Mouse (Mus musculus): ENCODE measurements around the gene Myl4. TPM values are rescaled to one million over a fixed set of nuclear protein-coding genes. Genes with fewer than 3 reads are reported as not detected.

The Myl4 gene
- polyA plus RNA-seq, 1 experiment from 2014 or later = 3.2 TPM

GRCm38 (mm10) chr11:104544507-104544906, 6.0 kb upstream of the Myl4 start:
- DNase-seq (no peak), ATAC-seq (ENCODE audit: low FRiP score, low TSS enrichment) (no peak)
- no peak overlapping the region for H3K9ac ChIP-seq (replicated peaks; ENCODE audit: low read length)
- no peak overlapping the region for H3K27ac ChIP-seq (replicated peaks; ENCODE audit: low read depth, low read length)
- WGBS = 90% methylated on average over 2 of the region's 2 CpGs
- H3K4me1 ChIP-seq (ENCODE audit: control insufficient read depth, insufficient read depth, low read length) = peaks cover 18% of the 10 kb centered on the region; the same call in 1 of the 2 replicates
- H3K9me3 ChIP-seq (ENCODE audit: control insufficient read depth, low read length) = no peaks in the 10 kb centered on the region
- no peaks in the 10 kb centered on the region for H3K27me3 ChIP-seq (ENCODE audit: control insufficient read depth, insufficient read depth, low read length)
- no peak overlapping the region for H3K4me3 ChIP-seq (replicated peaks; ENCODE audit: low read depth, low read length)
- 0 out of 2 replicates have a peak, but pooled peaks cover 3% of the 10 kb centered on the region for H3K36me3 ChIP-seq (ENCODE audit: control insufficient read depth, insufficient read depth, low read length)
- no peak overlapping the region for H3K4me2 ChIP-seq (ENCODE audit: low read length)

GRCm38 (mm10) chr11:104547502-104547901, 3.0 kb upstream of the Myl4 start:
- 97% methylated on average over 3 of the region's 3 CpGs for WGBS

GRCm38 (mm10) chr11:104549438-104550405, 741 bp upstream of the Myl4 start:
- peak overlapping the region; percentile 86 for H3K27ac ChIP-seq (replicated peaks; ENCODE audit: low read depth, low read length)
- peak overlapping the region; percentile 100 for H3K9ac ChIP-seq (replicated peaks; ENCODE audit: low read length)
- WGBS = under 1% methylated on average over 53 of the region's 53 CpGs
- H3K4me2 ChIP-seq (ENCODE audit: low read length) = peak overlapping the region; percentile 72
- no peaks in the 10 kb centered on the region for H3K27me3 ChIP-seq (ENCODE audit: control insufficient read depth, insufficient read depth, low read length)
- H3K9me3 ChIP-seq (ENCODE audit: control insufficient read depth, low read length) = no peaks in the 10 kb centered on the region
- H3K4me3 ChIP-seq (replicated peaks; ENCODE audit: low read depth, low read length) = peak overlapping the region; percentile 95
- peaks cover 23% of the 10 kb centered on the region; the same call in 1 of the 2 replicates for H3K4me1 ChIP-seq (ENCODE audit: control insufficient read depth, insufficient read depth, low read length)
- H3K36me3 ChIP-seq (ENCODE audit: control insufficient read depth, insufficient read depth, low read length) = 0 out of 2 replicates have a peak, but pooled peaks cover 3% of the 10 kb centered on the region
- ATAC-seq (ENCODE audit: low FRiP score, low TSS enrichment) (peak; percentile 80), DNase-seq (peak; percentile 64)

More at GRCm38 (mm10) chr11:104547502-104547901, 3.0 kb upstream of the Myl4 start:
- H3K4me1 ChIP-seq (ENCODE audit: control insufficient read depth, insufficient read depth, low read length) = peaks cover 23% of the 10 kb centered on the region; the same call in 1 of the 2 replicates
- H3K4me2 ChIP-seq (ENCODE audit: low read length) = no peak overlapping the region
- no peak for ATAC-seq (ENCODE audit: low FRiP score, low TSS enrichment)
- no peak for DNase-seq
- no peak overlapping the region for H3K9ac ChIP-seq (replicated peaks; ENCODE audit: low read length)
- no peak overlapping the region for H3K4me3 ChIP-seq (replicated peaks; ENCODE audit: low read depth, low read length)
- no peak overlapping the region for H3K27ac ChIP-seq (replicated peaks; ENCODE audit: low read depth, low read length)
- no peaks in the 10 kb centered on the region for H3K9me3 ChIP-seq (ENCODE audit: control insufficient read depth, low read length)
- H3K27me3 ChIP-seq (ENCODE audit: control insufficient read depth, insufficient read depth, low read length) = no peaks in the 10 kb centered on the region
- H3K36me3 ChIP-seq (ENCODE audit: control insufficient read depth, insufficient read depth, low read length) = 0 out of 2 replicates have a peak, but pooled peaks cover 3% of the 10 kb centered on the region

- 91% methylated on average over 4 of the region's 4 CpGs for WGBS
- H3K4me2 ChIP-seq (ENCODE audit: low read length) = no peak overlapping the region
- no peak overlapping the region for H3K4me3 ChIP-seq (replicated peaks; ENCODE audit: low read depth, low read length)
- no peak for DNase-seq
- no peak overlapping the region for H3K9ac ChIP-seq (replicated peaks; ENCODE audit: low read length)
- H3K36me3 ChIP-seq (ENCODE audit: control insufficient read depth, insufficient read depth, low read length) = no peaks in the 10 kb centered on the region
- H3K27me3 ChIP-seq (ENCODE audit: control insufficient read depth, insufficient read depth, low read length) = no peaks in the 10 kb centered on the region
- no peaks in the 10 kb centered on the region for H3K9me3 ChIP-seq (ENCODE audit: control insufficient read depth, low read length)
- no peaks in the 10 kb centered on the region for H3K4me1 ChIP-seq (ENCODE audit: control insufficient read depth, insufficient read depth, low read length)
- no peak overlapping the region for H3K27ac ChIP-seq (replicated peaks; ENCODE audit: low read depth, low read length)
- no peak for ATAC-seq (ENCODE audit: low FRiP score, low TSS enrichment)
Observed at GRCm38 (mm10) chr11:104558065-104558464, 7.6 kb downstream of the Myl4 start.

- ATAC-seq (ENCODE audit: low FRiP score, low TSS enrichment) = no peak
- Histone ChIP-seq H3K27ac (replicated peaks; ENCODE audit: low read depth, low read length) (no peak overlapping the region), H3K9ac (replicated peaks; ENCODE audit: low read length) (no peak overlapping the region), H3K27me3 (ENCODE audit: control insufficient read depth, insufficient read depth, low read length) (no peaks in the 10 kb centered on the region), H3K4me2 (ENCODE audit: low read length) (no peak overlapping the region), H3K4me1 (ENCODE audit: control insufficient read depth, insufficient read depth, low read length) (no peaks in the 10 kb centered on the region), H3K36me3 (ENCODE audit: control insufficient read depth, insufficient read depth, low read length) (no peaks in the 10 kb centered on the region), H3K4me3 (replicated peaks; ENCODE audit: low read depth, low read length) (no peak overlapping the region), H3K9me3 (ENCODE audit: control insufficient read depth, low read length) (no peaks in the 10 kb centered on the region)
- WGBS = 49% methylated on average over 4 of the region's 4 CpGs
- DNase-seq = no peak
Observed at GRCm38 (mm10) chr11:104558651-104559403, 8.4 kb downstream of the Myl4 start.

GRCm38 (mm10) chr11:104560971-104561370, 10.5 kb downstream of the Myl4 start:
- no peak for ATAC-seq (ENCODE audit: low FRiP score, low TSS enrichment)
- no peaks in the 10 kb centered on the region for H3K4me1 ChIP-seq (ENCODE audit: control insufficient read depth, insufficient read depth, low read length)
- no peak overlapping the region for H3K9ac ChIP-seq (replicated peaks; ENCODE audit: low read length)
- WGBS = 57% methylated on average over 2 of the region's 2 CpGs
- H3K27me3 ChIP-seq (ENCODE audit: control insufficient read depth, insufficient read depth, low read length) = no peaks in the 10 kb centered on the region
- H3K4me3 ChIP-seq (replicated peaks; ENCODE audit: low read depth, low read length) = no peak overlapping the region
- H3K27ac ChIP-seq (replicated peaks; ENCODE audit: low read depth, low read length) = no peak overlapping the region
- no peaks in the 10 kb centered on the region for H3K36me3 ChIP-seq (ENCODE audit: control insufficient read depth, insufficient read depth, low read length)
- DNase-seq = no peak
- no peaks in the 10 kb centered on the region for H3K9me3 ChIP-seq (ENCODE audit: control insufficient read depth, low read length)
- H3K4me2 ChIP-seq (ENCODE audit: low read length) = no peak overlapping the region

GRCm38 (mm10) chr11:104563496-104563895, 13.0 kb downstream of the Myl4 start:
- no peaks in the 10 kb centered on the region for H3K9me3 ChIP-seq (ENCODE audit: control insufficient read depth, low read length)
- no peak overlapping the region for H3K9ac ChIP-seq (replicated peaks; ENCODE audit: low read length)
- H3K27ac ChIP-seq (replicated peaks; ENCODE audit: low read depth, low read length) = no peak overlapping the region
- no peaks in the 10 kb centered on the region for H3K27me3 ChIP-seq (ENCODE audit: control insufficient read depth, insufficient read depth, low read length)
- H3K4me3 ChIP-seq (replicated peaks; ENCODE audit: low read depth, low read length) = no peak overlapping the region
- WGBS = 70% methylated on average over 1 of the region's 1 CpGs
- H3K4me1 ChIP-seq (ENCODE audit: control insufficient read depth, insufficient read depth, low read length) = no peaks in the 10 kb centered on the region
- ATAC-seq (ENCODE audit: low FRiP score, low TSS enrichment) (no peak), DNase-seq (no peak)
- no peaks in the 10 kb centered on the region for H3K36me3 ChIP-seq (ENCODE audit: control insufficient read depth, insufficient read depth, low read length)
- H3K4me2 ChIP-seq (ENCODE audit: low read length) = no peak overlapping the region

GRCm38 (mm10) chr11:104565172-104565571, 14.7 kb downstream of the Myl4 start:
- H3K27me3 ChIP-seq (ENCODE audit: control insufficient read depth, insufficient read depth, low read length) = no peaks in the 10 kb centered on the region
- no peaks in the 10 kb centered on the region for H3K4me1 ChIP-seq (ENCODE audit: control insufficient read depth, insufficient read depth, low read length)
- no peak overlapping the region for H3K27ac ChIP-seq (replicated peaks; ENCODE audit: low read depth, low read length)
- ATAC-seq (ENCODE audit: low FRiP score, low TSS enrichment) (no peak), DNase-seq (no peak)
- 90% methylated on average over 9 of the region's 9 CpGs for WGBS
- no peaks in the 10 kb centered on the region for H3K9me3 ChIP-seq (ENCODE audit: control insufficient read depth, low read length)
- no peak overlapping the region for H3K4me2 ChIP-seq (ENCODE audit: low read length)
- H3K36me3 ChIP-seq (ENCODE audit: control insufficient read depth, insufficient read depth, low read length) = no peaks in the 10 kb centered on the region
- H3K4me3 ChIP-seq (replicated peaks; ENCODE audit: low read depth, low read length) = no peak overlapping the region
- no peak overlapping the region for H3K9ac ChIP-seq (replicated peaks; ENCODE audit: low read length)

Measured in midbrain, embryonic 14.5 days (tissue).